Mouse (Mus musculus): Measurements from ENCODE around the gene Ctsh. TPM values are rescaled to one million over a fixed set of nuclear protein-coding genes. Genes with fewer than 3 reads are reported as not detected.
A peak's percentile ranks its signal among the peaks of the same experiment; 100 is the strongest.
"Not testable (repeated sequence)": the region's sequence is repeated elsewhere in the genome, so short reads cannot be mapped to it uniquely, and the experiment has no call there.

Gene Ctsh
- polyA plus RNA-seq, 1 experiment, result 176 TPM

- no peak for DNase-seq
- Histone ChIP-seq H3K27ac (ENCODE audit: insufficient read depth, low read depth, low read length) (no peak overlapping the region), H3K36me3 (ENCODE audit: control insufficient read depth, insufficient read depth, low read length) (no peaks in the 10 kb centered on the region; the same call in 1 of the 2 replicates), H3K4me3 (ENCODE audit: insufficient read depth, low read depth, low read length) (no peak overlapping the region), H3K27me3 (replicated peaks; ENCODE audit: control insufficient read depth, insufficient read depth, low read length) (no peaks in the 10 kb centered on the region), H3K4me1 (ENCODE audit: control insufficient read depth, insufficient read depth, low read length) (no peaks in the 10 kb centered on the region)
- 94% methylated on average over 2 of the region's 2 CpGs for WGBS
- no peak for TF ChIP-seq POLR2A (IDR thresholded peaks at IDR 0.05; ENCODE audit: low read depth, low read length)
- TF ChIP-seq CTCF (conservative IDR thresholded peaks at IDR 0.05; ENCODE audit: insufficient read depth, insufficient read length, low read depth, low read length), result no peak
These were observed 2.8 kb downstream of the Ctsh start for GRCm38 (mm10) chr9:90056716-90057115.

DNA sequence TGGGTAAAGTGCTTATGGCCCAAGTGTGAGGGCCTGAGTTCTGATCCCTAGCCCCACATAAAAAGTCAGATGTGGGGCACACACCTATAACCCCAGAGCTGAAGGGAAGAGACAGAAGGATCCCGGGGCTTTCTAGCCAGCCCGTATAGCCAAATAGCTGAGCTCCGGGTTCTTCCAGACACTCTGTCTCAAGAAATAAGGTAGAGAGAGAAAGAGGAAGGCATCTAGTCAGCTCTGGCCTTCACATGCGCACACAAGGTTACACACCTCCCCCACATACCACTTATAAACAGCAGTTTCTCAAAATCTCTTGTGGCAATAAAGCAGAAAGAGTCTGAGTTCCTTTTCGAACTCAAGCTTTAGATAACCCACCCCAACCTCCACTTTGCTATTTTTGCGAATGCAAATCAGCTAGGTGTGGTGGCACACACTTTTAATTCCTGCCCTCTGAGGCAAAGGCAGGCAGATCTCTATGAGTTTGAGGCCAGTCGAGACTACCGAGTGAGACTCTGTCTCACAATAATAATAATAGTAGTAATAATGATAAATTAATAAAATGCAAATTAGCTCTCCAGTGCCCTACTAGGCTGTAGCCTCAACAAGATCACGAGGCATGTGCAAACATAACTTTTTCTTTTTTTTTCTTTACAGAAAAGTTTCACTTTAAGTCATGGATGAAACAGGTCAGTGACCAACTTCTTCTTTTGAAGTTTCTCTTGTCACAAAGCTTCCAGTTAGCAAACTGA, 6.0 kb downstream of the Ctsh start:
- H3K36me3 ChIP-seq (ENCODE audit: control insufficient read depth, insufficient read depth, low read length), result no peaks in the 10 kb centered on the region; the same call in 1 of the 2 replicates
- no peaks in the 10 kb centered on the region for H3K27me3 ChIP-seq (replicated peaks; ENCODE audit: control insufficient read depth, insufficient read depth, low read length)
- 78% methylated on average over 9 of the region's 9 CpGs for WGBS
- DNase-seq, result no peak
- H3K4me3 ChIP-seq (ENCODE audit: insufficient read depth, low read depth, low read length), result no peak overlapping the region
- no peak for TF ChIP-seq CTCF (conservative IDR thresholded peaks at IDR 0.05; ENCODE audit: insufficient read depth, insufficient read length, low read depth, low read length)
- no peak for TF ChIP-seq POLR2A (IDR thresholded peaks at IDR 0.05; ENCODE audit: low read depth, low read length)
- no peaks in the 10 kb centered on the region for H3K4me1 ChIP-seq (ENCODE audit: control insufficient read depth, insufficient read depth, low read length)
- H3K27ac ChIP-seq (ENCODE audit: insufficient read depth, low read depth, low read length), result no peak overlapping the region

GRCm38 (mm10) chr9:90060574-90060875, 6.6 kb downstream of the Ctsh start:
- 66% methylated on average over 2 of the region's 2 CpGs for WGBS
- Histone ChIP-seq H3K36me3 (ENCODE audit: control insufficient read depth, insufficient read depth, low read length) (no peaks in the 10 kb centered on the region; the same call in 1 of the 2 replicates), H3K4me3 (ENCODE audit: insufficient read depth, low read depth, low read length) (no peak overlapping the region), H3K27me3 (replicated peaks; ENCODE audit: control insufficient read depth, insufficient read depth, low read length) (no peaks in the 10 kb centered on the region), H3K4me1 (ENCODE audit: control insufficient read depth, insufficient read depth, low read length) (no peaks in the 10 kb centered on the region), H3K27ac (ENCODE audit: insufficient read depth, low read depth, low read length) (no peak overlapping the region; the same call in 1 of the 2 replicates)
- no peak for TF ChIP-seq POLR2A (IDR thresholded peaks at IDR 0.05; ENCODE audit: low read depth, low read length)
- no peak for TF ChIP-seq CTCF (conservative IDR thresholded peaks at IDR 0.05; ENCODE audit: insufficient read depth, insufficient read length, low read depth, low read length)
- DNase-seq, result no peak

GRCm38 (mm10) chr9:90060932-90061331, 7.0 kb downstream of the Ctsh start:
- not testable (repeated sequence) for H3K4me1 ChIP-seq (ENCODE audit: control insufficient read depth, insufficient read depth, low read length); H3K4me3 ChIP-seq (ENCODE audit: insufficient read depth, low read depth, low read length); H3K36me3 ChIP-seq (ENCODE audit: control insufficient read depth, insufficient read depth, low read length); H3K27me3 ChIP-seq (replicated peaks; ENCODE audit: control insufficient read depth, insufficient read depth, low read length); H3K27ac ChIP-seq (ENCODE audit: insufficient read depth, low read depth, low read length); DNase-seq
- 94% methylated on average over 5 of the region's 5 CpGs for WGBS

DNA sequence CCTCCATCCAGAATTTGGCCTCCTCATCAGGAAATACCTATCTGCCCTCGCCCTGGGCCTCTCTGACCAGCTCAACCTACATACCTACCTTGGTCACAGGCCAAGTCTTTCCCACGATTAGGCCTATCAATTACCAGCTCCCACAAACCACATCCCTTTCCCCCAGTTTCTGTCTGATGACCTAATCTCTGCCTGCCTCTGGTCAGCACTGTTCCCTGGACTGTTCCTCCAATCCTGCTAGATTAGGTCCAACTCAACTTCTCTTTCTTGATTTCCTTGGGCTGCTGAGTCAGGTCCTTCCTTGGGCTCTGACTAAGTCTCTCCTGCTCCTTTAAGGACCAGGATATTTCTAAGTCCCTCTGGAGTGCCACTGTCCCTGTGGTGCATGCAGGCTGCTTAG, 13.4 kb downstream of the Ctsh start:
- 59% methylated on average over 2 of the region's 2 CpGs for WGBS
- Histone ChIP-seq H3K4me3 (ENCODE audit: insufficient read depth, low read depth, low read length) (no peak overlapping the region), H3K4me1 (ENCODE audit: control insufficient read depth, insufficient read depth, low read length) (no peaks in the 10 kb centered on the region; the same call in 1 of the 2 replicates), H3K36me3 (ENCODE audit: control insufficient read depth, insufficient read depth, low read length) (no peaks in the 10 kb centered on the region), H3K27ac (ENCODE audit: insufficient read depth, low read depth, low read length) (no peak overlapping the region), H3K27me3 (replicated peaks; ENCODE audit: control insufficient read depth, insufficient read depth, low read length) (no peaks in the 10 kb centered on the region)
- no peak for DNase-seq
- TF ChIP-seq POLR2A (IDR thresholded peaks at IDR 0.05; ENCODE audit: low read depth, low read length) (no peak), CTCF (conservative IDR thresholded peaks at IDR 0.05; ENCODE audit: insufficient read depth, insufficient read length, low read depth, low read length) (no peak)

DNA sequence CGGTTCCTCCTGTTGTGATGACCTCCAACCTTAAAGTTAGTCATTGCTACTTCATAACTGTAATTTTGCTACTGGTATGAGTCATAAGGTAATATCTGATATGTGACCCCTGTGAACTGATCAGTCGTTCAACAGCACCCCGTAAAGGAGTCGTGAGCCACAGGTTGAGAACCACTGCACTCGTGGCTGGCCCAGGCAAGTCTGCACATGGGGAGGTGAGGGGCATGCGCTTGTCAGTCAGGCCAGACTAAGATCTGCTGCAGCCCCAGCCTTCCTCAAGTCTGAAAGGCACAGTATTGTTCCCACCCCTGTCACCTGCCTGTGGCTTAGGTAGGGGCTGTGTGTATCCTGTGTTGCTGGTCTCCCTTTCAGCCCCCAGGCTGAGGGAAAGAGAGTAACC, 14.8 kb downstream of the Ctsh start:
- Histone ChIP-seq H3K4me1 (ENCODE audit: control insufficient read depth, insufficient read depth, low read length) (no peaks in the 10 kb centered on the region; the same call in 1 of the 2 replicates), H3K27ac (ENCODE audit: insufficient read depth, low read depth, low read length) (no peak overlapping the region), H3K36me3 (ENCODE audit: control insufficient read depth, insufficient read depth, low read length) (no peaks in the 10 kb centered on the region), H3K4me3 (ENCODE audit: insufficient read depth, low read depth, low read length) (no peak overlapping the region), H3K27me3 (replicated peaks; ENCODE audit: control insufficient read depth, insufficient read depth, low read length) (no peaks in the 10 kb centered on the region)
- TF ChIP-seq CTCF (conservative IDR thresholded peaks at IDR 0.05; ENCODE audit: insufficient read depth, insufficient read length, low read depth, low read length), result no peak
- no peak for TF ChIP-seq POLR2A (IDR thresholded peaks at IDR 0.05; ENCODE audit: low read depth, low read length)
- DNase-seq, result no peak
- WGBS, result 84% methylated on average over 6 of the region's 6 CpGs

GRCm38 (mm10) chr9:90069485-90069884, 15.5 kb downstream of the Ctsh start:
- no peak for TF ChIP-seq CTCF (conservative IDR thresholded peaks at IDR 0.05; ENCODE audit: insufficient read depth, insufficient read length, low read depth, low read length)
- no peak for TF ChIP-seq POLR2A (IDR thresholded peaks at IDR 0.05; ENCODE audit: low read depth, low read length)
- Histone ChIP-seq H3K36me3 (ENCODE audit: control insufficient read depth, insufficient read depth, low read length) (no peaks in the 10 kb centered on the region), H3K27me3 (replicated peaks; ENCODE audit: control insufficient read depth, insufficient read depth, low read length) (no peaks in the 10 kb centered on the region), H3K4me1 (ENCODE audit: control insufficient read depth, insufficient read depth, low read length) (no peaks in the 10 kb centered on the region; the same call in 1 of the 2 replicates), H3K27ac (ENCODE audit: insufficient read depth, low read depth, low read length) (peak overlapping the region; percentile 77), H3K4me3 (ENCODE audit: insufficient read depth, low read depth, low read length) (no peak overlapping the region)
- 61% methylated on average over 7 of the region's 7 CpGs for WGBS
- peak; percentile 52 for DNase-seq

All from kidney, adult 2 months (tissue).